Mouse (Mus musculus) neural tube, embryonic 12.5 days (tissue): ENCODE data around the gene Tmem141. TPM values are rescaled to one million over a fixed set of nuclear protein-coding genes. Genes with fewer than 3 reads are reported as not detected.
A peak's percentile ranks its signal among the peaks of the same experiment; 100 is the strongest.

Experiments
- ATAC-seq: fragments of 200-750 bp; cut with Nextera tagmentation; 2 replicates; pipeline ENCODE4 v1.8.0; 2017; ENCODE audit warnings: low read depth, mild to moderate bottlenecking, moderate TSS enrichment, moderate library complexity; ENCODE audit not compliant: low FRiP score
- H3K27ac ChIP-seq: fragments of 300-500 bp; sonication (generic); 2 replicates; pipeline ENCODE4 v1.5.1; 2016
- H3K27me3 ChIP-seq: fragments of 300-500 bp; sonication (generic); replicated peaks from 2 replicates; pipeline ENCODE4 v1.6.1; 2016; ENCODE audit warnings: mild to moderate bottlenecking
- H3K36me3 ChIP-seq: fragments of 300-500 bp; sonication (generic); 2 replicates; pipeline ENCODE4 v1.6.1; 2016; ENCODE audit warnings: mild to moderate bottlenecking
- H3K4me1 ChIP-seq: fragments of 300-500 bp; sonication (generic); 2 replicates; pipeline ENCODE4 v1.6.1; 2016
- H3K4me2 ChIP-seq: fragments of 300-500 bp; sonication (generic); replicated peaks from 2 replicates; pipeline ENCODE4 v1.6.1; 2016; ENCODE audit warnings: mild to moderate bottlenecking
- H3K4me3 ChIP-seq: fragments of 300-500 bp; sonication (generic); 2 replicates; pipeline ENCODE4 v1.5.1; 2016
- H3K9ac ChIP-seq: fragments of 300-500 bp; sonication (generic); 2 replicates; pipeline ENCODE4 v1.6.1; 2016; ENCODE audit warnings: mild to moderate bottlenecking
- H3K9me3 ChIP-seq: fragments of 300-500 bp; sonication (generic); 2 replicates; pipeline ENCODE4 v1.6.1; 2016; ENCODE audit warnings: mild to moderate bottlenecking
- WGBS: fragments of 180-500 bp; shearing (Covaris S2); methylation state at CpG from one replicate; pipeline ENCODE4 v1.1.7; 2016; 5-methylcytosine and 5-hydroxymethylcytosine counted together
- polyA plus RNA-seq: library from polyadenylated mRNA; unstranded; fragments of >200 nt; fragmentation: Nextera tagmentation; extraction: Ambion mirVana; gene quantifications from 2 replicates; pipeline ENCODE4 v1.2.1, GENCODE M21; 2016

The Tmem141 gene
- polyA plus RNA-seq, 1 experiment from 2014 or later, result 24.9 TPM

DNA sequence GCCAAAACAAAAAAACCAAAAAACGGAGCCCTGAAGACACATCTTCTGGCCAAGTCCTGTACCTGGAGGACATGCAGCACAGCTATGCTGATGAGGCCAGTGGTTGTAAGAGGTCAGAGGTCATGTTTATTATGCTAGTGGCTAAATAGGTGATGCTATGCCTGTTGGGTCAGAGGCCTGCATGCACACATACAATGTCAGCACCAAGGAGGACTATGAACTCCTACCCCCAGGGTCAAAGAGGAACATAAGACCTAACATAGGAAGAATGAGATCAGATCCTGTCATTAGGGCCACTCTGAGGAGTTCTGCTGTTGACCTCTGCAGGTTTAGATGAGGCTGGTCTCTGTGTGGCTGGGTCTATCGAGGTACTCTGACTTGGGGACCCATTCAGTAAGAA is 21.8 kb downstream of the Tmem141 start:
- H3K9me3 ChIP-seq, result no peaks in the 10 kb centered on the region
- 91% methylated on average over 2 of the region's 2 CpGs for WGBS
- no peaks in the 10 kb centered on the region for H3K27me3 ChIP-seq
- ATAC-seq, result no peak
- H3K9ac ChIP-seq, result no peak overlapping the region
- no peaks in the 10 kb centered on the region for H3K4me1 ChIP-seq
- no peak overlapping the region for H3K4me2 ChIP-seq
- H3K4me3 ChIP-seq, result no peak overlapping the region
- H3K27ac ChIP-seq, result no peak overlapping the region
- peaks cover 74% of the 10 kb centered on the region for H3K36me3 ChIP-seq

DNA sequence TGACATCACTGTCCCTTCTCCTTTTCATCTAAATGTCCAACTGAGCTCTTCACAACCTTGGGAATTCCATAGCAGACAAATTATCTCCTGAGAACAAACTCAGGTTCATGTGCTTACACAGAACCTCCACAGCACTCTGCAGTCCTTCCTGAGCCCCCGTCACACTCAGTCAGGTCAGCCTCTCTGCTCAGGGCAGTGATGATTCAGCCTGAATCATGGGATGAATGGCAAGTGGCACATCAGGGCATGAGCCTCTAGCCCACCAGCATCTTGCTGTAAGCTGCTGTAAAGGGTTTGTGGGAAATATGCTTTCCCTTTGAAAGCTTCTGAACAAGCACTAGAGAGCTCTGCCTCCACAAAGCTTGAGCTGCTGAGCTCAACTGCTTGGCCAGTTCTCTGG is 23.1 kb downstream of the Tmem141 start:
- Histone ChIP-seq H3K36me3 (peaks cover 81% of the 10 kb centered on the region), H3K9ac (no peak overlapping the region), H3K4me1 (no peaks in the 10 kb centered on the region), H3K27me3 (no peaks in the 10 kb centered on the region), H3K4me3 (no peak overlapping the region), H3K9me3 (no peaks in the 10 kb centered on the region), H3K4me2 (no peak overlapping the region), H3K27ac (no peak overlapping the region)
- WGBS, result 94% methylated on average over 1 of the region's 1 CpGs
- no peak for ATAC-seq

DNA sequence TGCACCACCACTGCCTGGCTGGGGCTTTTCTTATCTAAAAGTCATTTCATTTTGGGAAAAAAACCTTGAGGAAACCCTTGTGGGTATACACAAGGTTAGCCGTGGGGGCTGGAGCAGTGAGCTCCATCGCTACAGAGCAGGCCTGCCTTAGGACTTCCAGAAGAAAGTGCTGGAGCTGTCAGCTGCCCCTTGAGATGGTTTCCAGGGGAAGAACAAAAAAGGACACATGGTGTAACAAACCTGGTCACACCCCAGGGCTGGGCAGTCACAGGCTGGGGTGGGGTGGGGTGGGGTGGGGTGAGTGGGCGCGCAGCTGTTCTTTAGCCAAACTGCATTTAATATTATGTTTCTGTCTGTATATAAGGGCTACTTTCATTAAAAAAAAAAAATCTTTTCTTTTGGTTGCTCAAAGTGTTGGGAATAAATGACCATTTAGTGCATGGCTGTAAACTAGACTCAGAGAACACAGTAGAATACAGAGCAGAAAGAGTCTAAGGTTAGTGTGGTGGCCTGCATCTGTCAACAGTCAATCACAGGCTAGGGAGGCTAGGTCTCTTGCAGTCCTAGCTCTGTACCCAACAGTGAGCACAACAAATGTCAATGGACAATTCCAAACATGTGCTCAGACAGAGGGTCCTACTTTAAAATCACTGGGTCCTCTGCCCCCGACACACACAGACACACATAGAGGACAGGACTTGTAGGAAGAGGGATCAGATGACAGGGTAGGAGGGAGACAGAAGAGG is 24.9 kb downstream of the Tmem141 start:
- WGBS, result 98% methylated on average over 5 of the region's 5 CpGs
- no peak overlapping the region for H3K9ac ChIP-seq
- peaks cover 93% of the 10 kb centered on the region for H3K36me3 ChIP-seq
- no peak overlapping the region for H3K4me3 ChIP-seq
- H3K4me2 ChIP-seq, result no peak overlapping the region
- H3K4me1 ChIP-seq, result no peaks in the 10 kb centered on the region
- no peaks in the 10 kb centered on the region for H3K27me3 ChIP-seq
- ATAC-seq, result no peak
- H3K9me3 ChIP-seq, result no peaks in the 10 kb centered on the region
- no peak overlapping the region for H3K27ac ChIP-seq

DNA sequence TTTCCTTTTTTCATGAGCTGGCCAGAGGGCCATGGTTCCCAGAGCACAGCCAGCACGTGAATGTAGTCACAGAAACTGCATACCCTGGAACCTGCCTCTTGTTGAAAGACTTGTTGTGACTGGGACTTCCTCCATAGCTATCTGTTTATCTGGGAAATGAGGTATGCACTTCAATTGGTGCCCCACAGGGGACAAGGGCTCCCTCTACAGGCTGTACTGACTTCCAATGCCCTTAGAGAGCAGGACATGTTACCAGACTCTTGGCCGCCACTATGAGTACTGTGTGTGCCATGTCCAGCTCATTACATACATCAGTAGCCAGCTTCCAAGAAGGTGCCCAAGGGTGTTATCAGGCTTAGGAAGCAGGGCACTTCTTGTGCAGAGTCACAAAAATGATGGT is 29.9 kb downstream of the Tmem141 start:
- H3K9me3 ChIP-seq, result no peaks in the 10 kb centered on the region
- ATAC-seq, result no peak
- 88% methylated on average over 2 of the region's 2 CpGs for WGBS
- no peak overlapping the region for H3K9ac ChIP-seq
- no peak overlapping the region for H3K4me3 ChIP-seq
- H3K36me3 ChIP-seq, result peaks cover 90% of the 10 kb centered on the region
- H3K27me3 ChIP-seq, result no peaks in the 10 kb centered on the region
- H3K4me1 ChIP-seq, result no peaks in the 10 kb centered on the region
- H3K27ac ChIP-seq, result no peak overlapping the region
- no peak overlapping the region for H3K4me2 ChIP-seq

DNA sequence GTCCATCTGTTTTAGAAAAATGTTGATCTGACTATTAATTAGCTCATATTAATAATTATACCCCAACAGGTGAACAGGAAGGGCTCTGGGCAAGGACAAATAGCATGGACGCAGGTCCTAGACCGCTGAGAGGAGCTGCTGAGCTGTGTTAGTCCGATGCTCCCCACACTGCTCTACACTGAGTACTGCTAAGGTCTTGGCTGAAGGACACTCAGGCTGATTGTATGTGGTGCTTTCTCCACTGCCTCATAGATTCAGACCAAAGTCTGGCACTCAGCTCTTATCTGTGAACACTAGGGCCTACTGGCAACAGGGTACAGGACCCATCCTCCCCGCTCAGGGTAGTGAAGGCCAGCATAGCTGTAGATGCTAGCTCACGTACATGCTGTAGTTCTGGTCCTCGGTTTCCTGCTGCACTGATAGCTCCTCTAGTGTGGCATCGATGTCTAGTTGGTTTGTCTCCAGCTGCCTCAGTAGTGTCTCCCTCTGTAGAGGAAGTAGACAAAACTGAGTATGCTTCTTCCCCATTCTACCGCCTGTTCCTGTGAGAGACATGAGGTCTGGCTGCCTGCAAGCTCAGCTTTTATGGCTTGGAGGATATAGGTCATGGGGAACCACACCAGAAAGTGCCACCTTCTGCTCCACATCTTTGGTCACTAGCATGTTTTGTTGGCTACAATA is 33.4 kb downstream of the Tmem141 start:
- no peaks in the 10 kb centered on the region for H3K27me3 ChIP-seq
- H3K4me1 ChIP-seq, result peaks cover 5% of the 10 kb centered on the region; the same call in 1 of the 2 replicates
- no peak overlapping the region for H3K4me2 ChIP-seq
- H3K36me3 ChIP-seq, result peaks cover 92% of the 10 kb centered on the region
- no peaks in the 10 kb centered on the region for H3K9me3 ChIP-seq
- H3K9ac ChIP-seq, result no peak overlapping the region
- no peak overlapping the region for H3K4me3 ChIP-seq
- H3K27ac ChIP-seq, result no peak overlapping the region
- 96% methylated on average over 8 of the region's 8 CpGs for WGBS
- ATAC-seq, result no peak

DNA sequence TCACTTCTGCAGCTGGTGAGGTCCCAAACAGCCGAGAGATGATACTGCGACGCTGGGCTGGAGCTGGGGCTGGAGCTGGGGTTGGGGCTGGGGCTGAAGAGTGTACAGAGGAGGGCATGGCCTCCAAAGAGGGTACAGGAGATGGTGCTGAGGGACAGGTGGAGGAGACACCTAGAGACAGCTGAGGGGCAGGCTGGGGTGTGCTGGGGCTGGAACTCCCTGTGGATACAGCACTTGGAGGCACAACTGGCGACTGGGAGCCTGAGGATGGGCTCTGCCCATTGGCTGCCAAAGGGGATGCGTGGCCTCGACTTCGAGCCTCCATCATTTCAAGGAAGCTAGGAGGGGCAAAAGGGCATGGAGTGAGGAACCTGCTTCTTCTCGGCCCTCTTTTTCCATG is 34.5 kb downstream of the Tmem141 start:
- ATAC-seq, result no peak
- Histone ChIP-seq H3K27ac (no peak overlapping the region), H3K9me3 (no peaks in the 10 kb centered on the region), H3K27me3 (no peaks in the 10 kb centered on the region), H3K4me3 (no peak overlapping the region), H3K4me2 (no peak overlapping the region), H3K9ac (no peak overlapping the region), H3K4me1 (peaks cover 16% of the 10 kb centered on the region), H3K36me3 (peaks cover 85% of the 10 kb centered on the region)
- 90% methylated on average over 8 of the region's 8 CpGs for WGBS

DNA sequence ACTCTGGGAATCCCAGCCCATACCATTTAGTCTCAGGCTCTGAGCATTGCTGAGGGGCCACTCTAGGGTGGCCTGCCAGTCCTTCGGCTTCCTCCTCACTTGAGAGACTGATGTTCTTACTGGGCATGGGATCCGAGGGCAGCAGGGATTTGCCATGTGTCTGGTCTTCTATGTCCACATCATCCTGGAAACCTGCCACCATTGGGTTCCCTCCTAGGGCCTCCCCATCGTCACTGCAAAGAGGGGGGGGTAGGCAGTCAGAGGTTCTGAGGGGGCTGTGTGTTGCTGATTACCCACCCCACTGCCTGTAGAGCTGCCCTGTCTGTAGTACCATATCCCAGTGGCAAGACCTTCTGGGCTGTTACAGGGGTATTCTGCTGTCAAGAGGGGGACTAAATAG is 36.2 kb downstream of the Tmem141 start:
- no peaks in the 10 kb centered on the region for H3K9me3 ChIP-seq
- no peak overlapping the region for H3K27ac ChIP-seq
- no peak overlapping the region for H3K4me3 ChIP-seq
- peaks cover 31% of the 10 kb centered on the region for H3K4me1 ChIP-seq
- H3K4me2 ChIP-seq, result no peak overlapping the region
- no peak for ATAC-seq
- H3K36me3 ChIP-seq, result peaks cover 69% of the 10 kb centered on the region
- no peak overlapping the region for H3K9ac ChIP-seq
- peaks cover 5% of the 10 kb centered on the region for H3K27me3 ChIP-seq
- 87% methylated on average over 3 of the region's 3 CpGs for WGBS

DNA sequence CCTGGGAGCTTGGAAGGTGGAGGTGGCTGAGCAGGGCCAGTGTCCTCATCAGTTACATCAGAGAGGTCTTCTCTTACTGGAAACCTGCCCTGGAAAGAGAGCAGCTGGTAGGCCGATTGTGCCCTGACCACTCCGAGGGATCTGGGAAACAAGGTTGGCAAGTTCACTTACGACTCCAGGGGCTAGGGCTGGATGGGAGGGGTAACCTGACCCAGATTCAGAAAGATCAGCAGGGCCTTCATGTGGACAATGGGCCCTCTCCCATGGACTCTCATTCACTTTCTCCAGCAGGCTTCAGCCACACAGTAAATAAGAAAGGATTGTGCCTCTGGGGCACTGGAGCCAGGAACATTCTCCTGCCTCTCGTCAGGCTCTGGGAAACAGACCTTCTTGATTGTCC is 36.9 kb downstream of the Tmem141 start:
- Histone ChIP-seq H3K4me2 (no peak overlapping the region), H3K9ac (no peak overlapping the region), H3K27me3 (peaks cover 13% of the 10 kb centered on the region), H3K9me3 (no peaks in the 10 kb centered on the region), H3K27ac (no peak overlapping the region), H3K36me3 (peaks cover 62% of the 10 kb centered on the region), H3K4me3 (no peak overlapping the region), H3K4me1 (peaks cover 35% of the 10 kb centered on the region)
- WGBS, result 86% methylated on average over 4 of the region's 4 CpGs
- ATAC-seq, result no peak

DNA sequence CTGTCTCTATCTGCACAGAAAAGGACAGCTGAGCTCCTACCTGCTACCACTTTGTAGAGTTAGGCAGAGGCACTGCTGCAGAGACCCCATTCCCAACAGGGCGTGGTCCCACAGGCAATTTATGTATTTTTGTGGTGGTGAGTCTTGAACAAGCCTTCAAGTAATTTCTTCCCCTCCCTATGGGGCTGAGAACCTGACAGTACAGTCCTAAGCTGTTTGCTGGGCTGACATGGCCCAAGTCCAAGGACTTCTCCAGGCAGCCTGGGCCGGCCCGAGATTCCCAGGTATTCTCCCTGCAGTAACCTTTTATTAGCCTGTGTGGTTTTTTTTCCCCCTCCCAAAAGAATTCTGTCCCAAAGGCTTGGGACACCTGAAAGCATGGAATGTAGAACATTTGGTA is 37.7 kb downstream of the Tmem141 start:
- Histone ChIP-seq H3K9ac (no peak overlapping the region), H3K36me3 (peaks cover 57% of the 10 kb centered on the region), H3K9me3 (no peaks in the 10 kb centered on the region), H3K4me2 (no peak overlapping the region), H3K4me3 (no peak overlapping the region), H3K27ac (no peak overlapping the region), H3K4me1 (peaks cover 42% of the 10 kb centered on the region), H3K27me3 (peaks cover 20% of the 10 kb centered on the region)
- no peak for ATAC-seq
- 92% methylated on average over 3 of the region's 3 CpGs for WGBS

DNA sequence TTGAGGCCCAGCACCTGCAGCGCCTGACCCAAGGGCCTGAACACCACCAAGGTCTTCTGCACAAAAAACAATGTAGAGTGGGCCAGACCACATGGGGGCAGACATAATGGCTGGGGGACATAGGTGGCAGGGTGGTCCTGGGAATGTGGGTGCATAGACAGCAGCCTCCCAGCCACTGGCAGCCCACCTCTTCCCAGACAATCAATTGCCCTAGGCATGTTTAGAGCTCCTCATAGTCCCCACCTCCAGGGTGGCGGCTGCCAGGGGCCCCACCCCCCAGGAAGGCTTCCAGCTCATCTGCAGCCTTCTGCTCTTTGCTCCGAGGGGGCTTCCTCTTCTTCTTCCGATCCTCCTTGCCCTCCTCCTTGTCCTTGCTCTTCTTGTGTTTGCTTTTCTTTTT is 38.2 kb downstream of the Tmem141 start:
- Histone ChIP-seq H3K4me3 (no peak overlapping the region), H3K9ac (no peak overlapping the region), H3K27me3 (peaks cover 26% of the 10 kb centered on the region), H3K4me2 (no peak overlapping the region), H3K4me1 (peaks cover 47% of the 10 kb centered on the region), H3K36me3 (peaks cover 53% of the 10 kb centered on the region), H3K9me3 (no peaks in the 10 kb centered on the region), H3K27ac (no peak overlapping the region)
- no peak for ATAC-seq
- 77% methylated on average over 4 of the region's 4 CpGs for WGBS

DNA sequence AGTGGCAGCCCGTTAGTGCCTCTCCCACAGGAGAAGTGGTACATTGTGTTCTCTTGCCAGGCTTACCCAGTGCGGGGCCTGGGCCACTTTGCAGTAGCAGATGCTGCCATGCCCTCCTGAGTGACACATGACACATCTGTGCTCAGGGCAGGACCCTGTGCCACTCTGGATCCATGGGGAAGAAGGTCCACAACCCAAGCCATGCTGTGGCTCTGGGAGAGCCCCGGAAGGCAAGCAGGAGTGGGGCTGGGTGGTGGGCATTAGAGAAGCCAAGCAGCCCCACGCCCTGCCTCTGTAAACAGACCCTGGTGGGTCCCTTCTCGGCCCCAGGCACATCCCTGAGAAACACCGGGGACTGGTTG is 38.7 kb downstream of the Tmem141 start:
- no peak overlapping the region for H3K27ac ChIP-seq
- 0 out of 2 replicates have a peak, but pooled peaks have one; percentile 8 for ATAC-seq
- H3K27me3 ChIP-seq, result peaks cover 30% of the 10 kb centered on the region
- H3K4me3 ChIP-seq, result no peak overlapping the region
- H3K4me2 ChIP-seq, result no peak overlapping the region; the same call in 1 of the 2 replicates
- peaks cover 49% of the 10 kb centered on the region for H3K36me3 ChIP-seq
- H3K9me3 ChIP-seq, result no peaks in the 10 kb centered on the region
- H3K9ac ChIP-seq, result no peak overlapping the region
- WGBS, result 79% methylated on average over 6 of the region's 6 CpGs
- H3K4me1 ChIP-seq, result peaks cover 51% of the 10 kb centered on the region

DNA sequence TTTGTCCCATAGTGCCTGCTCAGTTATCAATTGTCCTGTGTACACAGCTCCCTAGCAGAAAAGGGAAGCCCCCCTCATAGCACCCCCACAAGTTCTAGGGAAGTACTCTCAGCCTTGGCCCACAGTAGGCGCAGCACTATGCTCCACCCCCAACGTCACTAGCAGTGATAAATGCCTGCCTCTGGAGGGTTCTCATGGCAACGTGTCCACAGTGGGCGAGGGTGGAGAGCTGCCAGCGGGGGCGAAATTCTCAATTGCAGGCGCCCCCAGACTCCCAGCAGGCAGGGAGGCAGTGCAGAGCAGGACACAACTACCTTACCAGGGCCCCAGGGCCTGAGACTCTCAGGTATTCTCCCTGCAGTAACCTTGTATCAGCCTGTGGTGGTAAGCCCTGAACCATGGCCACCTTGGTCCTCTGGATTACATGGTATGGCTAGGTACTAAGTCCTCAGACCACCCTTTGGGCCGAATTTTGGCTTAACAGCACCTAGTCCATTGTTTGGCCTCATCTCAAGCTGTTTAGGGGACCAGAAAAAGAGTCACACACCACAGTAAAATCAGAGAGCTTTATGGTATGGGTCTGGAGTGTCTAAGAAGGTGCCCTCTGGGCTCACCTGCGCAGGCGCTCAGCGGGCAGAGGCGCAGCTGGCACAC is 39.2 kb downstream of the Tmem141 start:
- 0 out of 2 replicates have a peak, but pooled peaks have one; percentile 28 for ATAC-seq
- Histone ChIP-seq H3K27ac (no peak overlapping the region; the same call in 1 of the 2 replicates), H3K36me3 (peaks cover 44% of the 10 kb centered on the region), H3K4me3 (no peak overlapping the region), H3K4me2 (peak overlapping the region; percentile 60), H3K9me3 (no peaks in the 10 kb centered on the region), H3K4me1 (peaks cover 57% of the 10 kb centered on the region), H3K27me3 (peaks cover 36% of the 10 kb centered on the region), H3K9ac (no peak overlapping the region)
- 45% methylated on average over 12 of the region's 12 CpGs for WGBS
